Mouse (Mus musculus): Measurements from ENCODE around the gene AI854703. TPM values are rescaled to one million over a fixed set of nuclear protein-coding genes. Genes with fewer than 3 reads are reported as not detected.
A peak's percentile ranks its signal among the peaks of the same experiment; 100 is the strongest.

The AI854703 gene
- polyA plus RNA-seq, 1 experiment from 2014 or later: 0.50 TPM

GRCm38 (mm10) chr6:48641391-48641790 lies 14.8 kb downstream of the AI854703 start:
- 0 out of 2 replicates have a peak, but pooled peaks cover 3% of the 10 kb centered on the region for H3K4me1 ChIP-seq
- no peaks in the 10 kb centered on the region for H3K27me3 ChIP-seq (replicated peaks)
- H3K36me3 ChIP-seq: no peaks in the 10 kb centered on the region
- H3K27ac ChIP-seq: no peak overlapping the region
- H3K4me2 ChIP-seq: no peak overlapping the region
- 60% methylated on average over 6 of the region's 6 CpGs for WGBS (ENCODE audit: insufficient replicate concordance)
- no peak overlapping the region for H3K4me3 ChIP-seq
- ATAC-seq: no peak
- H3K9ac ChIP-seq: no peak overlapping the region
- H3K9me3 ChIP-seq (replicated peaks): no peaks in the 10 kb centered on the region

GRCm38 (mm10) chr6:48642764-48643292 lies 16.3 kb downstream of the AI854703 start:
- WGBS (ENCODE audit: insufficient replicate concordance): 14% methylated on average over 4 of the region's 4 CpGs
- Histone ChIP-seq H3K9me3 (replicated peaks) (no peaks in the 10 kb centered on the region), H3K4me3 (no peak overlapping the region), H3K36me3 (no peaks in the 10 kb centered on the region), H3K27me3 (replicated peaks) (no peaks in the 10 kb centered on the region), H3K27ac (no peak overlapping the region), H3K9ac (no peak overlapping the region), H3K4me1 (0 out of 2 replicates have a peak, but pooled peaks cover 3% of the 10 kb centered on the region), H3K4me2 (no peak overlapping the region)
- no peak for ATAC-seq

GRCm38 (mm10) chr6:48645660-48646308 lies 19.2 kb downstream of the AI854703 start:
- no peak for ATAC-seq
- Histone ChIP-seq H3K36me3 (no peaks in the 10 kb centered on the region), H3K27ac (no peak overlapping the region), H3K9me3 (replicated peaks) (no peaks in the 10 kb centered on the region), H3K4me2 (no peak overlapping the region), H3K27me3 (replicated peaks) (no peaks in the 10 kb centered on the region), H3K9ac (no peak overlapping the region), H3K4me3 (no peak overlapping the region), H3K4me1 (0 out of 2 replicates have a peak, but pooled peaks cover 3% of the 10 kb centered on the region)
- 6% methylated on average over 12 of the region's 12 CpGs for WGBS (ENCODE audit: insufficient replicate concordance)

- Histone ChIP-seq H3K9me3 (replicated peaks) (no peaks in the 10 kb centered on the region), H3K36me3 (no peaks in the 10 kb centered on the region), H3K4me3 (no peak overlapping the region), H3K4me2 (no peak overlapping the region), H3K4me1 (0 out of 2 replicates have a peak, but pooled peaks cover 3% of the 10 kb centered on the region), H3K9ac (no peak overlapping the region), H3K27me3 (replicated peaks) (no peaks in the 10 kb centered on the region), H3K27ac (no peak overlapping the region)
- WGBS (ENCODE audit: insufficient replicate concordance): 48% methylated on average over 4 of the region's 4 CpGs
- no peak for ATAC-seq
Measured at GRCm38 (mm10) chr6:48646309-48646690, 19.7 kb downstream of the AI854703 start.

GRCm38 (mm10) chr6:48646995-48647394 lies 20.4 kb downstream of the AI854703 start, which contains the start of gene Gimap8:
TSS of gene Gimap8 (plus strand) at chr6:48647234.
- H3K36me3 ChIP-seq: no peaks in the 10 kb centered on the region
- peak within 1 kb of the TSS; percentile 13; the same call in 1 of the 2 replicates for H3K4me2 ChIP-seq

GRCm38 (mm10) chr6:48647611-48648010 lies 21.0 kb downstream of the AI854703 start:
- 56% methylated on average over 2 of the region's 2 CpGs for WGBS (ENCODE audit: insufficient replicate concordance)
- ATAC-seq: no peak
- H3K4me3 ChIP-seq: no peak overlapping the region

More at GRCm38 (mm10) chr6:48646995-48647394, 20.4 kb downstream of the AI854703 start, which contains the start of gene Gimap8:
- no peak within 1 kb of the TSS for H3K27ac ChIP-seq
- 0 out of 2 replicates have a peak, but pooled peaks cover 3% of the 10 kb centered on the region for H3K4me1 ChIP-seq
- H3K9ac ChIP-seq: no peak within 1 kb of the TSS
- ATAC-seq: no peak
- H3K27me3 ChIP-seq (replicated peaks): no peaks in the 10 kb centered on the region
- H3K9me3 ChIP-seq (replicated peaks): no peaks in the 10 kb centered on the region
- no peak within 1 kb of the TSS for H3K4me3 ChIP-seq
- WGBS (ENCODE audit: insufficient replicate concordance): 21% methylated on average over 3 of the region's 3 CpGs

GRCm38 (mm10) chr6:48648779-48649178 lies 22.2 kb downstream of the AI854703 start:
- Histone ChIP-seq H3K4me1 (0 out of 2 replicates have a peak, but pooled peaks cover 3% of the 10 kb centered on the region), H3K27me3 (replicated peaks) (no peaks in the 10 kb centered on the region), H3K9ac (no peak overlapping the region), H3K4me2 (no peak overlapping the region), H3K27ac (no peak overlapping the region), H3K36me3 (no peaks in the 10 kb centered on the region), H3K4me3 (no peak overlapping the region), H3K9me3 (replicated peaks) (no peaks in the 10 kb centered on the region)
- no peak for ATAC-seq
- WGBS (ENCODE audit: insufficient replicate concordance): 64% methylated on average over 4 of the region's 4 CpGs

More at GRCm38 (mm10) chr6:48647611-48648010, 21.0 kb downstream of the AI854703 start:
- H3K4me2 ChIP-seq: peak overlapping the region; percentile 13; the same call in 1 of the 2 replicates
- H3K27me3 ChIP-seq (replicated peaks): no peaks in the 10 kb centered on the region
- no peaks in the 10 kb centered on the region for H3K36me3 ChIP-seq
- H3K4me1 ChIP-seq: 0 out of 2 replicates have a peak, but pooled peaks cover 3% of the 10 kb centered on the region
- no peak overlapping the region for H3K27ac ChIP-seq
- no peaks in the 10 kb centered on the region for H3K9me3 ChIP-seq (replicated peaks)
- H3K9ac ChIP-seq: no peak overlapping the region

- no peak for ATAC-seq
- no peak overlapping the region for H3K4me2 ChIP-seq
- no peak overlapping the region for H3K27ac ChIP-seq
- no peaks in the 10 kb centered on the region for H3K27me3 ChIP-seq (replicated peaks)
- no peak overlapping the region for H3K4me3 ChIP-seq
- 71% methylated on average over 9 of the region's 9 CpGs for WGBS (ENCODE audit: insufficient replicate concordance)
- no peaks in the 10 kb centered on the region for H3K36me3 ChIP-seq
- H3K4me1 ChIP-seq: 0 out of 2 replicates have a peak, but pooled peaks cover 3% of the 10 kb centered on the region
- no peak overlapping the region for H3K9ac ChIP-seq
- H3K9me3 ChIP-seq (replicated peaks): no peaks in the 10 kb centered on the region
Measured at GRCm38 (mm10) chr6:48650041-48650440, 23.5 kb downstream of the AI854703 start.

GRCm38 (mm10) chr6:48658721-48659120 lies 32.2 kb downstream of the AI854703 start:
- H3K4me2 ChIP-seq: no peak overlapping the region
- no peaks in the 10 kb centered on the region for H3K4me1 ChIP-seq
- WGBS (ENCODE audit: insufficient replicate concordance): 53% methylated on average over 5 of the region's 5 CpGs
- H3K27ac ChIP-seq: no peak overlapping the region
- H3K4me3 ChIP-seq: no peak overlapping the region
- ATAC-seq: no peak
- H3K27me3 ChIP-seq (replicated peaks): no peaks in the 10 kb centered on the region
- no peaks in the 10 kb centered on the region for H3K36me3 ChIP-seq
- H3K9ac ChIP-seq: no peak overlapping the region
- H3K9me3 ChIP-seq (replicated peaks): no peaks in the 10 kb centered on the region

GRCm38 (mm10) chr6:48664750-48665149 lies 38.2 kb downstream of the AI854703 start:
- no peak overlapping the region for H3K27ac ChIP-seq
- H3K9ac ChIP-seq: no peak overlapping the region
- no peak for ATAC-seq
- no peak overlapping the region for H3K4me3 ChIP-seq
- 54% methylated on average over 4 of the region's 4 CpGs for WGBS (ENCODE audit: insufficient replicate concordance)
- H3K9me3 ChIP-seq (replicated peaks): no peaks in the 10 kb centered on the region
- H3K4me2 ChIP-seq: no peak overlapping the region
- no peaks in the 10 kb centered on the region; the same call in 1 of the 2 replicates for H3K4me1 ChIP-seq
- no peaks in the 10 kb centered on the region for H3K27me3 ChIP-seq (replicated peaks)
- H3K36me3 ChIP-seq: no peaks in the 10 kb centered on the region

GRCm38 (mm10) chr6:48665471-48665870 lies 38.9 kb downstream of the AI854703 start:
- no peak overlapping the region for H3K4me2 ChIP-seq
- H3K27me3 ChIP-seq (replicated peaks): no peaks in the 10 kb centered on the region
- H3K9me3 ChIP-seq (replicated peaks): no peaks in the 10 kb centered on the region
- no peaks in the 10 kb centered on the region for H3K36me3 ChIP-seq
- no peak overlapping the region for H3K27ac ChIP-seq
- 82% methylated on average over 9 of the region's 9 CpGs for WGBS (ENCODE audit: insufficient replicate concordance)
- H3K4me3 ChIP-seq: no peak overlapping the region
- no peaks in the 10 kb centered on the region; the same call in 1 of the 2 replicates for H3K4me1 ChIP-seq
- ATAC-seq: no peak
- H3K9ac ChIP-seq: no peak overlapping the region

- Histone ChIP-seq H3K36me3 (no peaks in the 10 kb centered on the region), H3K4me3 (no peak overlapping the region), H3K9ac (no peak overlapping the region), H3K4me1 (no peaks in the 10 kb centered on the region; the same call in 1 of the 2 replicates), H3K27ac (no peak overlapping the region), H3K4me2 (no peak overlapping the region), H3K27me3 (replicated peaks) (no peaks in the 10 kb centered on the region), H3K9me3 (replicated peaks) (no peaks in the 10 kb centered on the region)
- peak; percentile 27; the same call in 1 of the 2 replicates for ATAC-seq
- 29% methylated on average over 7 of the region's 7 CpGs for WGBS (ENCODE audit: insufficient replicate concordance)
Measured at GRCm38 (mm10) chr6:48666159-48666586, 39.6 kb downstream of the AI854703 start.
